In genomic region chr1:187951506-187951905, GRCm38 (mm10) we compare ENCODE assay signal across 25 mouse cellular contexts.
DNase-seq lines count a peak whose midpoint lies in the region; ATAC-seq and TF ChIP-seq lines count a peak whose summit lies in the region.
"Had no signal": no experiment of that assay in that cellular context is flagged by ENCODE, and none has a peak within 500 bp of the region (broad histone marks: within the 10 kb centered on the region; RNA-seq: fewer than 3 reads in every experiment).

No protein-coding gene starts in this region.

- peaks cover 8% of the 10 kb centered on the region; the same call in 1 of the 2 replicates for H3K4me1 ChIP-seq in heart, embryonic 11.5 days (ENCODE audit: control insufficient read depth, insufficient read depth, low read length)
- H3K4me1 ChIP-seq in kidney, postnatal 0 days (replicated peaks; ENCODE audit: insufficient read depth, low read length) = no peaks in the 10 kb centered on the region
- no peaks in the 10 kb centered on the region for H3K4me1 ChIP-seq in kidney, embryonic 15.5 days
- H3K4me1 ChIP-seq: embryonic facial prominence, embryonic 12.5 days; embryonic facial prominence, embryonic 15.5 days had no signal

- DNase-seq in heart, adult 8-10 months (ENCODE audit: low spot score) = peak; percentile 40
- peak; percentile 28 for DNase-seq in kidney, postnatal 0 days (ENCODE audit: low spot score)
- peak; percentile 52 to 64 for DNase-seq in heart, postnatal 10 days
- DNase-seq: adrenal gland, adult 8-10 months; adrenal gland, postnatal 36 days; cerebellum, adult 18-20 months; cerebellum, adult 9-10 months; cerebellum, postnatal 14 days; forebrain, postnatal 0 days; gastrocnemius, adult 2 months; gastrocnemius, postnatal 14 days; kidney, adult 18-20 months; kidney, adult 9 months had no signal

- no peak for TF ChIP-seq CTCF in kidney, postnatal 0 days (IDR thresholded peaks at IDR 0.05; ENCODE audit: low read depth)

- H3K9ac ChIP-seq in heart, embryonic 11.5 days (ENCODE audit: low read depth, low read length) = no peak overlapping the region
- no peak overlapping the region for H3K9ac ChIP-seq in kidney, postnatal 0 days (ENCODE audit: low read depth, low read length)
- H3K9ac ChIP-seq in kidney, embryonic 15.5 days = no peak overlapping the region
- H3K9ac ChIP-seq: embryonic facial prominence, embryonic 12.5 days; embryonic facial prominence, embryonic 15.5 days; forebrain, postnatal 0 days; heart, embryonic 13.5 days; hindbrain, embryonic 14.5 days had no signal

- intact Hi-C loops in heart, postnatal 10 days (cut with DNase I) = no loop called here

- no peak overlapping the region for H3K27ac ChIP-seq in heart, embryonic 11.5 days (ENCODE audit: low read depth, low read length)
- no peak overlapping the region for H3K27ac ChIP-seq in kidney, postnatal 0 days
- H3K27ac ChIP-seq in kidney, embryonic 15.5 days = no peak overlapping the region
- H3K27ac ChIP-seq: embryonic facial prominence, embryonic 12.5 days; embryonic facial prominence, embryonic 15.5 days; gastrocnemius, adult 2 months; heart, embryonic 13.5 days; hindbrain, embryonic 14.5 days; hindbrain, postnatal 0 days had no signal

- ATAC-seq in heart, embryonic 11.5 days (replicated peaks; ENCODE audit: insufficient number of reproducible peaks, low FRiP score, low TSS enrichment) = no peak
- no peak for ATAC-seq in kidney, postnatal 0 days (replicated peaks; ENCODE audit: low FRiP score, low read depth)
- ATAC-seq in kidney, embryonic 15.5 days (replicated peaks; ENCODE audit: low FRiP score) = no peak
- no peak for ATAC-seq in activated CD4-positive, CD25-positive, alpha-beta regulatory T cell, adult 4 months
- ATAC-seq: CD4-positive, CD25-positive, alpha-beta regulatory T cell, adult 4 months; forebrain, embryonic 14.5 days; forebrain, postnatal 0 days; hindbrain, postnatal 0 days; inflammation-experienced regulatory T-cells, adult 6 months; intestine, embryonic 16.5 days had no signal

- no peaks in the 10 kb centered on the region for H3K9me3 ChIP-seq in heart, embryonic 11.5 days (replicated peaks; ENCODE audit: control insufficient read depth, low read length)
- no peaks in the 10 kb centered on the region for H3K9me3 ChIP-seq in kidney, postnatal 0 days (replicated peaks; ENCODE audit: low read length)
- no peaks in the 10 kb centered on the region for H3K9me3 ChIP-seq in kidney, embryonic 15.5 days (replicated peaks)
- H3K9me3 ChIP-seq: embryonic facial prominence, embryonic 12.5 days; embryonic facial prominence, embryonic 15.5 days; heart, embryonic 13.5 days had no signal

- H3K27me3 ChIP-seq in heart, embryonic 11.5 days (ENCODE audit: control insufficient read depth, insufficient read depth, low read length) = no peaks in the 10 kb centered on the region
- no peaks in the 10 kb centered on the region for H3K27me3 ChIP-seq in kidney, postnatal 0 days (ENCODE audit: insufficient read depth, low read length)
- no peaks in the 10 kb centered on the region for H3K27me3 ChIP-seq in kidney, embryonic 15.5 days
- H3K27me3 ChIP-seq: embryonic facial prominence, embryonic 12.5 days; embryonic facial prominence, embryonic 15.5 days; heart, embryonic 13.5 days had no signal

- H3K4me2 ChIP-seq in heart, embryonic 11.5 days = no peak overlapping the region
- no peak overlapping the region for H3K4me2 ChIP-seq in kidney, postnatal 0 days (ENCODE audit: low read length)
- no peak overlapping the region for H3K4me2 ChIP-seq in kidney, embryonic 15.5 days
- H3K4me2 ChIP-seq: embryonic facial prominence, embryonic 12.5 days; embryonic facial prominence, embryonic 15.5 days; heart, embryonic 13.5 days; hindbrain, embryonic 14.5 days had no signal

- no peaks in the 10 kb centered on the region for H3K36me3 ChIP-seq in heart, embryonic 11.5 days (ENCODE audit: control insufficient read depth, insufficient read depth, low read length)
- no peaks in the 10 kb centered on the region for H3K36me3 ChIP-seq in kidney, postnatal 0 days (ENCODE audit: insufficient read depth, low read length)
- H3K36me3 ChIP-seq in kidney, embryonic 15.5 days = no peaks in the 10 kb centered on the region
- H3K36me3 ChIP-seq: embryonic facial prominence, embryonic 12.5 days; embryonic facial prominence, embryonic 15.5 days; heart, embryonic 13.5 days had no signal

- no peak overlapping the region for H3K4me3 ChIP-seq in heart, embryonic 11.5 days (ENCODE audit: low read depth, low read length)
- H3K4me3 ChIP-seq in kidney, postnatal 0 days (replicated peaks; ENCODE audit: low read depth, low read length) = no peak overlapping the region
- no peak overlapping the region for H3K4me3 ChIP-seq in kidney, embryonic 15.5 days (replicated peaks)
- H3K4me3 ChIP-seq: embryonic facial prominence, embryonic 12.5 days; embryonic facial prominence, embryonic 15.5 days; gastrocnemius, adult 2 months; heart, embryonic 13.5 days had no signal

- 45% methylated on average over 3 of the region's 3 CpGs for WGBS in heart, embryonic 11.5 days (ENCODE audit: insufficient replicate concordance)
- 44% methylated on average over 3 of the region's 3 CpGs for WGBS in kidney, postnatal 0 days
- WGBS in kidney, embryonic 15.5 days = 30% methylated on average over 3 of the region's 3 CpGs
